Mouse (Mus musculus) lung, embryonic 14.5 days (tissue): ENCODE data around the gene Zfp618. TPM values are rescaled to one million over a fixed set of nuclear protein-coding genes. Genes with fewer than 3 reads are reported as not detected.

Source experiments
- ATAC-seq: fragments of 200-750 bp; cut with Nextera tagmentation; 2 replicates; pipeline ENCODE4 v1.8.0; 2017; ENCODE audit warnings: mild to moderate bottlenecking, moderate TSS enrichment, moderate library complexity; ENCODE audit not compliant: insufficient read depth
- DNase-seq: peaks from one replicate; pipeline ENCODE4 v3.0.0-alpha.2; 2015
- H3K27ac ChIP-seq: fragments of 300-500 bp; sonication (generic); 2 replicates; pipeline ENCODE4 v1.5.1; 2014; ENCODE audit warnings: low read depth, mild to moderate bottlenecking, moderate library complexity
- H3K27me3 ChIP-seq: fragments of 300-500 bp; sonication (generic); 2 replicates; pipeline ENCODE4 v1.6.1; 2014; ENCODE audit warnings: low read length, control low read depth; ENCODE audit not compliant: insufficient read depth
- H3K36me3 ChIP-seq: fragments of 300-500 bp; sonication (generic); 2 replicates; pipeline ENCODE4 v1.6.1; 2014; ENCODE audit warnings: control low read depth; ENCODE audit not compliant: insufficient read depth
- H3K4me1 ChIP-seq: fragments of 300-500 bp; sonication (generic); 2 replicates; pipeline ENCODE4 v1.6.1; 2014; ENCODE audit warnings: antibody characterized with exemption, control low read depth; ENCODE audit not compliant: insufficient read depth
- H3K4me2 ChIP-seq: fragments of 300-500 bp; sonication (generic); 2 replicates; pipeline ENCODE4 v1.6.1; 2014; ENCODE audit warnings: mild to moderate bottlenecking
- H3K4me3 ChIP-seq: fragments of 300-500 bp; sonication (generic); 2 replicates; pipeline ENCODE4 v1.5.1; 2014; ENCODE audit warnings: low read depth, low read length
- H3K9ac ChIP-seq: fragments of 300-500 bp; sonication (generic); 2 replicates; pipeline ENCODE4 v1.6.1; 2014
- H3K9me3 ChIP-seq: fragments of 300-500 bp; sonication (generic); 2 replicates; pipeline ENCODE4 v1.6.1; 2016; ENCODE audit warnings: low read depth, low read length, control low read depth
- CTCF ChIP-seq: IDR thresholded peaks from 2 replicates; pipeline ENCODE4 v1.5.1; 2016; ENCODE audit warnings: antibody characterized with exemption, low read depth
- WGBS: fragments of 180-500 bp; shearing (Covaris S2); extraction: QIAGEN DNeasy Blood & Tissue Kit; methylation state at CpG from one replicate; pipeline ENCODE4 v1.1.7; 2014; 5-methylcytosine and 5-hydroxymethylcytosine counted together
- polyA plus RNA-seq: library from polyadenylated mRNA; unstranded; fragments of >200 nt; fragmentation: Nextera tagmentation; extraction: Ambion mirVana; gene quantifications from 2 replicates; pipeline ENCODE4 v1.2.1, GENCODE M21; 2014

Gene Zfp618
- polyA plus RNA-seq, 1 experiment from 2014 or later, result 24.5 TPM

DNA sequence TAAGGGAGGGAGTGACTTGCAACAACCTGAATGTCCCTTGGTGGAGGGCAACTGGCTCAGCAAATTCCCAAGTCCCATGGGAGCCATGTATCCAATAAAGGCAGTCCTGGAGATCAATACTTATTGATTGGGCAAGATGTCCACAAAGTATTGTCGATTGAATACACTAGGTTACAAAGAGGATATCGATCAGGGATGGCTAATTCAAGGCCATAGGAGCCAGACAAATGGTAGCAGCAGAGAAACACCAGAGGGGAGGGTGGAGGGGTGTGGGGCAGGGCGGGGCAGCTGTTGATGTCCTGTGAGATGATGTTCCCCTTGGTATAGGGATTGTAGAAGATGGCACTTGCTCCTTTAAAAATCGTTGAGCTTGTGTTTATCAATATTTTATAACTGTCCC is 136.7 kb downstream of the Zfp618 start:
- no peaks in the 10 kb centered on the region for H3K4me1 ChIP-seq
- no peaks in the 10 kb centered on the region for H3K9me3 ChIP-seq
- no peak for ATAC-seq
- 82% methylated on average over 4 of the region's 4 CpGs for WGBS
- TF ChIP-seq CTCF, result no peak
- no peak overlapping the region for H3K4me3 ChIP-seq
- no peak overlapping the region for H3K4me2 ChIP-seq
- H3K9ac ChIP-seq, result no peak overlapping the region
- peaks cover 58% of the 10 kb centered on the region for H3K36me3 ChIP-seq
- DNase-seq, result no peak
- no peaks in the 10 kb centered on the region for H3K27me3 ChIP-seq
- no peak overlapping the region for H3K27ac ChIP-seq

DNA sequence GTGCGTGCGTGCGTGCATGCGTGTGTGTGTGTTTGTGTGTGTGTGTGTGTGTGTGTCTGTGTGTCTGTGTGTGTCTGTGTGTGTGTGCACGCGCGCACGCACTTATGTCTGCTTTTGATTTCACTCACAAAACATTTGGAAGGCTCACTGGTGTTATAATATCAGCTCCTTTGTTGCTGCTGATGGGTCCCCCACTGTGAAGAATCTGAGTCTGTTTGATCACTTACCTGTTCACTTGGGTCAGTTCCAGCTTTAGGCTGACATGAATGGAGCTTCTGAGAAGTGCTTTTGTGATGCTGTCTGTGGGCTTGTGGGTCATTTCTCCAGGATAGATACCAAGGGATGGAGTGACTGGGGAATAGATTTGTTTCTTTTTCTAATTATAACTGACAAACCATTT is 140.3 kb downstream of the Zfp618 start:
- H3K9ac ChIP-seq, result no peak overlapping the region
- 93% methylated on average over 8 of the region's 8 CpGs for WGBS
- H3K27ac ChIP-seq, result no peak overlapping the region
- no peak for ATAC-seq
- no peaks in the 10 kb centered on the region for H3K27me3 ChIP-seq
- no peaks in the 10 kb centered on the region for H3K4me1 ChIP-seq
- H3K36me3 ChIP-seq, result peaks cover 51% of the 10 kb centered on the region
- H3K9me3 ChIP-seq, result no peaks in the 10 kb centered on the region
- no peak overlapping the region for H3K4me3 ChIP-seq
- DNase-seq, result no peak
- no peak for TF ChIP-seq CTCF
- no peak overlapping the region for H3K4me2 ChIP-seq

DNA sequence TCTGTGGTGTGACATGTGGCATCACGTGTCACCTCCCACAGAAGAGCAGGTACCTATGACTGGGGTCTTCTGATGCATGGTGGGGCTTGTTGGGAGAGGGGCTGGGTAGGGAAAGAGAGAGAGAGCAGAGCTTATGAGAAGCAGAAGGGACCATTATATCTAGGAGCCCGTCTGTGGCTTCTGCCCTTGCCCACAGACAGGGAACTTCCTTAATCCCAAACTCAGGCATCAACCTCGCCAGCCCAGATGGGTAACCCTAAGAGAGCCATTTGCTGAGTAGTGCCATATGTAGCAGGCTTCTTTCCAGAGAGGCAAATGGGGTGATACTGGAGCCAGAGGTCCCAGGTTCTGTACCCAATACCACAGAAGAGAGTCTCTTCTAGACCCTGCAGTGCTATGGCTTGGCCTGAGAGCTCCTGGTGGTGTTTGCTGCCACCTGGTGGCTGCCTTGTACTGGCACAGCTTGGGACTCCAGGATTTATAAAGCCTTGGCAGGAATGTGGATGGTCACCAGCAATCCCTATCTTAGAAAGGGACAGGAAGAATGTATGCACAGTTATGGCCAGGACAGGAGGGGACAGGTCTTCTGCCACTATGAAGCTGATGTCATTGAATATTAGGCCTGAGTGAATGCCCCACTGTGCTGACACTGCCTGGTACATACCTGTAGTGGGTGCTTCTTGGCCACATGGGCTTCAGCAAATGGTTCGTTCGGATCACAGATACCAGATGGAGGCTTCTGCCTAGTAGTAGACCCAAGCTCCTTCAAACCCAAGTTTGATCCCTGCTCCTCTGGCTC is 153.5 kb downstream of the Zfp618 start:
- Histone ChIP-seq H3K27ac (no peak overlapping the region), H3K36me3 (peaks cover 44% of the 10 kb centered on the region), H3K4me2 (no peak overlapping the region), H3K9me3 (no peaks in the 10 kb centered on the region), H3K4me1 (no peaks in the 10 kb centered on the region), H3K27me3 (no peaks in the 10 kb centered on the region), H3K9ac (no peak overlapping the region), H3K4me3 (no peak overlapping the region)
- ATAC-seq, result peak; percentile 90
- peak; percentile 93 for DNase-seq
- peak; percentile 99 for TF ChIP-seq CTCF
- WGBS, result 82% methylated on average over 5 of the region's 5 CpGs

DNA sequence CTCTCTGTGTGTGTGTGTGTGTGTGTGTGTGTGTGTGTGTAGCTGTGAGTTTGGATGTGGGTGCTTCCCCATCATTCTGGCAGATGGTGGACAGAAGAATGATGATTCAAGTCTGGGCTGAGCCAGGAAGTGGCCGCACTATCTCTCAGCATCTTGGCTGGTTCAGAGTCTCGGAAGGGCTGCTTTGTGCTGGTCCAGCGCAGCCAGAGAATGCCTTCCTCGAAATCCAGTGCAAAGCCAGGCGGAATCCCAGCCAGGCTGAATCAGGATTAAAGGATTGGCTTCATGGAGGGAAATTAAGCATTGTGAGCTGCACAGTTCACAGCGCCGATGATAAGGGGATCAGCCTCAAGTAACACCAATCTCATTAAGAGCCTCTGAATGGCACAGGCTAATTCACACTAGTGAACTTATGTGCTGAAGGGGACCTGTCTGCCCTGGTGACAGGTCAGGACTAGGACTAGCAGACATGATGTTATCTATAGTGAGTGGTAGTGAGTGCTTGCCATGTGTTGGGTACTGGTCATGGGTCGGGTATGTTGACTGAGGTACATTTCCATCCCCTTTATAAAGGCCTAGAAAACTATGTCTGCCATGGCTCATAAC is 159.6 kb downstream of the Zfp618 start:
- H3K9me3 ChIP-seq, result no peaks in the 10 kb centered on the region
- TF ChIP-seq CTCF, result no peak
- 78% methylated on average over 8 of the region's 8 CpGs for WGBS

DNA sequence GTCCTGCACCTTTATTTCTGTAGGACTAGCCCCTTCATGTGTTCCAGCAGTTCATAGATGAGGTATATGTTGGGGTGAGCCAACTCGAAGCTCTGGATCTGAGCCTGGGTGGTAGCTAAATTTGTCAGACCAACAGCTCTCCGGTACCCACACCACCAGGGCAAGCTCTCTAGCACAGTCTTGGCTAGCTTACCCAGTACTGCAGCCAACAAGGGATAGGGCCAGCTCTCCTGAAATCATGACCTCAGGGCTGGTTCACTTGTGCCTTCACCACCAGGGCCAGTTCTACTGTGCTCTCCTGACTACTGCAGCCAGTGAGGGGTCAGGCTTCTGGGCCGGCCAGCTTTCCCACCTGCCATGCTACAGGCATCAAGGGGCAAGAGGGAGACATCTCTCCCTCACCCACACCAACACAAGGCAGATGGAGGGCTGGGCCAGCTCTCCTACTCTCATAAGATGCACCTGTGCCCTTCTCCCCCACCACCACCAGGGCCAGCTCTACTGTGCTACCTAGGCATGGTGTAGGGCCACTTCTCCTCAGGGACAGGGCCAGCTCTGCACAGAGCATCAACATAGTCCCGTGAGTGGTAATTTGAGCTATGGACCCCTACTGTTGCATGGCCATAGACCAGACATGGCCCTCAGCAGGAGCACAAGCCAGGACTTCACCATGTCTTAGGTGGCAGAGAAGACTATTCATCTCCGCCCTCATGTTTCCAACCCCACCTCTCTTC is 164.7 kb downstream of the Zfp618 start:
- peaks cover 44% of the 10 kb centered on the region for H3K36me3 ChIP-seq

More for the DNA sequence above, 159.6 kb downstream of the Zfp618 start:
- H3K4me1 ChIP-seq, result no peaks in the 10 kb centered on the region
- H3K27me3 ChIP-seq, result no peaks in the 10 kb centered on the region
- H3K4me3 ChIP-seq, result no peak overlapping the region
- ATAC-seq, result no peak
- no peak overlapping the region for H3K9ac ChIP-seq
- peaks cover 41% of the 10 kb centered on the region for H3K36me3 ChIP-seq
- no peak overlapping the region for H3K27ac ChIP-seq
- H3K4me2 ChIP-seq, result no peak overlapping the region
- DNase-seq, result no peak

DNA sequence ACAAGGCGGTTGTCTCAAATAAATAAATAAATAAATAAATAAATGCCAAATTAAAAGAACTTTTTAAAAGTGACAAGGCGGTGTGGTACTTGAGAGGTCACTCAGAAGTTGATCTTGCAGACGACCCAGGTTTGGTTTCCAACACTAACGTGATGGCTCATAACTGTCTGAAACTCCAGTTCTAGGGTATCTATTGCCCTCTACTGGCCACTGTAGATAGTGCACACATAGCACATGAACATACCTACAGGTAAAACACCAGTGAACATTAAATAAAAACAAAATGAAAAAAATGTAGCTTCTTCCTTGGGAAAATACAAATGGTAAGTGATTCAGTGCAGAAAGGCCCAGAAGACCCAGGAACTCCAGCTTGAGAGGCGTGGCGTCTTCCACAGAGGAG is 181.9 kb downstream of the Zfp618 start:
- Histone ChIP-seq H3K4me2 (no peak overlapping the region), H3K4me3 (no peak overlapping the region), H3K27me3 (no peaks in the 10 kb centered on the region), H3K36me3 (no peaks in the 10 kb centered on the region), H3K4me1 (no peaks in the 10 kb centered on the region), H3K9ac (no peak overlapping the region), H3K27ac (no peak overlapping the region), H3K9me3 (peaks cover 8% of the 10 kb centered on the region; the same call in 1 of the 2 replicates)
- ATAC-seq, result no peak
- DNase-seq, result no peak
- peak; percentile 34 for TF ChIP-seq CTCF
- WGBS, result 89% methylated on average over 6 of the region's 6 CpGs

More for the DNA sequence above, 164.7 kb downstream of the Zfp618 start:
- H3K27me3 ChIP-seq, result no peaks in the 10 kb centered on the region
- ATAC-seq, result no peak
- no peak overlapping the region for H3K4me3 ChIP-seq
- TF ChIP-seq CTCF, result no peak
- H3K9me3 ChIP-seq, result no peaks in the 10 kb centered on the region
- no peaks in the 10 kb centered on the region for H3K4me1 ChIP-seq
- H3K9ac ChIP-seq, result no peak overlapping the region
- no peak overlapping the region for H3K4me2 ChIP-seq
- 87% methylated on average over 5 of the region's 5 CpGs for WGBS
- DNase-seq, result no peak
- no peak overlapping the region for H3K27ac ChIP-seq

DNA sequence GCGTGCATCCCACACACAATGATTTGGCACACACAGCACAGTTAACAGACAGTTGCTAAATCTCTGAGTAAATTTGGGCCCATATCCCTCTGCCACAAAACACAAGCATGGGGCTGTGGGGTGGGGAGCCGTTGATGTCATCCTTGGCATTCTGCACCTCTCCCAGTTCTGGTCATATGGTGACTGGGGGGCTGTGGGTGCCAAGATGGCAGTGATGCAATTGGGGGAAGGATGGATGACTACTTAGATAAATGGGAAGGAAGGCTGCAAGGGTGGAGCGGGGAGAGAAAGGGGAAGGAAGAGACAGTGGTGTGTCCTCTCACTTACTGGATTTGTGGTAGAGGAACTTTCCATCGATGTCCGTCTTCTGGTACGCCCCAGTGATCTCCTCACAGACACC is 185.8 kb downstream of the Zfp618 start:
- no peak for DNase-seq
- no peaks in the 10 kb centered on the region for H3K27me3 ChIP-seq
- no peak overlapping the region for H3K4me3 ChIP-seq
- no peak overlapping the region for H3K4me2 ChIP-seq
- WGBS, result 84% methylated on average over 6 of the region's 6 CpGs
- TF ChIP-seq CTCF, result no peak
- no peak overlapping the region for H3K27ac ChIP-seq
- H3K9me3 ChIP-seq, result peaks cover 8% of the 10 kb centered on the region; the same call in 1 of the 2 replicates
- H3K4me1 ChIP-seq, result no peaks in the 10 kb centered on the region
- H3K9ac ChIP-seq, result no peak overlapping the region
- H3K36me3 ChIP-seq, result no peaks in the 10 kb centered on the region
- no peak for ATAC-seq
